Mouse (Mus musculus): ENCODE data around the gene Arid1a.

The Arid1a gene

DNA sequence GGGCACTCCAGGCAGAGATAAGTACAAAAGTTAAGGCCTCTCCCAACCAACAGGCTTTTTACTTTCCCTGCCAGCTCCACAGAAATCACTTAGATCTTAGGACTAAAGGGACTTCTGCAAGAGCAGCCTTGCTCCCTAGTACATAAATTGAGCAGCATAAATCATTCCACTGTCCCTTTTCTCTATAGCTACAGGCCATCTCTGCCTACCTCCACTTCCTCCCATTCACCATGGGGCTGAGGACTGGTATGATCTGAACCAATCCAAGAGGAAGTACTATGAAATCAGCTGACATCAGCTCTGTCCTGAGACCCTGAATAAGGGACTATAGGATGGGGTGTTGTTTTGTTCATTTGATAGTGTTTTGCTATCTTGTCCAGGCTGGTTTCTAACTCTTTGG lies 26.4 kb downstream of the Arid1a start:
- DNase-seq, result no peak

DNA sequence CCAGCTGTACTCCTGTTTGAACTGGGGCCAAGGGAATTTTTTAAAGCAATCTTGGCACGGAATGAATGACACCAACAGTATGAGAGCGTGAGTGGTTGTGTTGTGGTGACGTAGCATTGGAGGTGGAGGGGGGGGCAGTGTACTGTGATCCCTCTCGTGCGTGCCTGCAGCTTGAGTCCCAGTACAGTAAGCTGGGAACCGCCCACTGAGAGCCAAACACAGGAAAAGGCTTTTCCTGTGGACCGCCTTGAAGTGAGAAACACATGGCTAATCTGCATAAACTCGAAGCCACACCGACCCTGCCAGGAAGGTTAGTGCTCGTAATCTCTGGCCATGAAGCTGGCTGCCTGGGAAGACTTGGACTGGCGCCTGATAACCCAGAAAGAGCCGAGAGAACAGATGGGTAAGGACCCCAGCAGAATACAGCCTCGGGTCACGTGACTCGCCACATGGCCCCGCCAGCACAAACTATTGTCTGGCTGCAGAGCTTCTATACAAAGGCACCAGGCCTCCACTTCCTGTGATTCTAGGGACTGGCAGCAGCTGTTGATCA lies 27.0 kb downstream of the Arid1a start:
- DNase-seq, result peak; percentile 97

DNA sequence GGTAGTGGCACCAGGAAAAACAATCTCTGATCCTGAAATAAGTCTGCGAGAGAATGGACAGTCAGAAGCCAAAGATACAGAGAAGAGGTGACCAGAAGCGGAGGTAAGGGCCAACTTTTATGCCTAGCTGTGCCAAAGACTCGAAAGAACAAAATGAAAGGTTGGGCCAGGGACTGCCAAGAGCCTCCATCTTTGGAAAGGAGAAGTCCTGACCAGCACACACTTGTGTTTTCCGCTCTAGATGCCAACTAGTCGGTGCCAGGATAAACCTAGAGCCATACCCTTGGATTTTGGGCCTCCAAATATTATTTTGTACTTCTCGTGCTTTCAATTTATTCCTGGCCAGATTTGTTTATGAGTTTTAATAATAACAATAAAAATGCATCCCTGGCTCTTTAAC lies 27.6 kb downstream of the Arid1a start:
- DNase-seq, result no peak

DNA sequence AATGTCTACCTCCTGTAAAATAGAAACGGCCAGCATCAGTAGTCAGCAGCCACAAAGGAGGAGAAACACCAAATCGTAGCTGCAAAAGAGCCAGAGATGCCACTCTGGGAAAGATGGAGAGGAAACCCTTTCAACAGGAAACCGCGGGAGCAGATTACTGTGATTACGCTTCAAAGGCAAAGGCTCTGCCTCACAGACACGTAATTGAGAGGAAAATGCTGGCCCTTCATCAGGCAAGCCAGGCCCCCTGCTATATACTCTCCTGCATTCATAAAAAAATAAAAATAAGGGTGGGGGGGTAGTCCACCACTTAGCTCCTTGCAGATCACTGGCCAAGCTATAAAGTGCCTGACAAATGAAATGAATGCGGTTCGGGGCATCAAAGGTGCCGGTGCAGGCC lies 28.3 kb downstream of the Arid1a start:
- DNase-seq, result no peak

DNA sequence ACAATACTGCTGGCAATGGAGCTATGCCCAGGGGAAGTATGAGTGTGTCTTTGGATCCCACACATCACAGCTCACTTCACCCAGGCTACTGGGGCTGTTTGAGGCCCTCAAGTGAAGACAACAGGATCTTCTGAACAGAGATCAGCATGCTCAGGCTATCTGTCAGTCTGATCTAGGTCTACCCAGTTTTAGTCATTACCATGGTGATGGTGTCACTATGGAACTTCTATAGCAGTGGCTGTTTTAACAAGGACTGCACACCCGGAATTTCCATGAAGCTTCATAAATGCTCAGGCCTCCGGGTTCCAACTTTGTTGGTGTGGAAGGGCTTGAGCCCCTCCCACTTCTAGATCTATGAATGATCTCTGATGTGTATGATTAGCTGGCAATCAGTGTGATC lies 30.9 kb downstream of the Arid1a start:
- DNase-seq, result no peak

DNA sequence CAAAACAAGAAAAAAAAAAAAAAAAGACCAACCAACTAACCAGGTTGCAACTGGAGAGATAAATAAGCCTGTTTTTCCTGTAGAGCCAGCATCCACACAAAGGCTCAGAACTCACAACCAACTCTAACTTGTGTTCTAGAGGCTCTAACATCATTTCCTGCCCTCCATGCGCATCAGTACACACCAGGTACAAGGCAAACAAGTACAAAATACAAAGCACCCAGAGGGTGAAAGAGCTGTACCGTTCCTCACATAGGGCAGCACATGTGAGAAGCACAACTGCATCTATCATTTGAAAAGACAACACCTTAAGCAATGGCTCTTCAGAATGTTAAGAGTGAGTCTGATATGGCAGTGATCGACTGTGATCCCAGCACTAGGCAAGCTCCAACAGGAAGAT lies 36.8 kb downstream of the Arid1a start:
- no peak for DNase-seq

DNA sequence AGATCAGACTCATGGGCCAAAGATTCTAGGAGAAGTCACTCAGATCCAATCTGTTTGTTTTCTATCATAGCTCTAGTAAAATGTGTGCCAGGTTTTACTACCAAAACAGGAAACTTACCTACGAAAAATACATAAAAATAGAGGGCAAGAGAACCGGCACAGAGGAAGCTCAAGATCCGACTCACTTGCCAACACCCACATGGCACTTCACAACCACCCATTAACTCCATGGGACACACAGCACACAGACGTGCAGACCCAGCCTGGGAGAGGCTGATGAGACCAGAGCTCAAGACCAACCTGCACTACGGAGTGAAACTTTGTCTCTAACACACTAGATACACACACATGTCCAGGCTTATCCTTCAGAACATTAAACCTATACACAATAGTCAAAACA lies 43.8 kb downstream of the Arid1a start:
- no peak for DNase-seq

DNA sequence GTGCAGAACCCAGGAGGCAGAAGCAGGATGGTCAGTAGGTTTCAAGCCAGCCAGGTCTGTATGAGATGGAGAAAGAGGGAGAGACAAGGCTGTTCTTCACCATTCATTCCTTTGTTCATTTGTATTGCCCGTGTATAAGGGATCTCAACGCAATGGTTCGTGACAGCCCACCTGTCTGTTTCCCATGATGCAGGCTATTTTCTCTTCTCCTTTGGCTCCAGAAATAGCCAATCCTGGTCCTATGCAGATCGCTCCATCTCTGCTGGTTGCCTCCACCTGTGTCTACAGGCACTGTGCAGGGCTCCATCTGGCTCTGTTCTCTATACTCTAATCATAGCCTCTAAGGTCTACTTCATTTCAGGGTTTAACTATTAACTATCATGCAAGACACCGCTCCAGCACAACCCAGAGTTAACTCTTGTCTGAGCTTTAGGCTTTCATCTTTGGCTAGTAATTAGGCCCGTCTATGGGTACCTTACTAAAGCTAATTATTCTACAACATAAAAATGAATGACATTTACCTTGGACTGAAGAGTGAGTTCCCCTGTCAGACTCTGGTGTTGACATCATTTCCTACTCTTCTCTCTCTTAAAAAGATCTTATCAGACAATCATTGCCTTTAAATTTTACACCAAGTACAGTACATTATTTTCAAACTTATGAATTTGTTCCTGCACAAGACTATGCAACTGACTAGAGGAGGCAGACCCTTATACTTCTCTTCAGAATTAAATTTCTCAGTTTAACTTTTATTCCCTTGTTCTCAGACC lies 45.1 kb downstream of the Arid1a start:
- DNase-seq, result no peak

DNA sequence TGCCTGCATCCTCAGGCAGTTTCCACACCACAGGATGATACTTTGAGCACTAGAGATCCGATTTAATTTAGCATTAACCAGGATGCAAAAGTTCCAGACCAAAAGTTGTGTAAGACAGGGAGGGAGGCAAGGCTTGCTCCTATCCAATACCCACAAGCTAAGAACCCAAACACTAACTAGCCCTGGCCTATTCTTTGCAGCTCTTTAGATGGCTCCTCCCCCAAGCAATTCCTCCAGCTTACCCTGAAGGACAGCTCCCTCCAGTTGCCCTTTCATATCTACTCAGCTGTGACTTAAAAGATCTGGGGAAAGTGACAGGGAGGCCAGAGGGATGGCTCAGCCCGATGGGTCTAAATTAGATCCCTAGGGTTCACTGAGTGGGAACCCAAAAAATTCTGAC lies 47.2 kb downstream of the Arid1a start:
- DNase-seq, result no peak

DNA sequence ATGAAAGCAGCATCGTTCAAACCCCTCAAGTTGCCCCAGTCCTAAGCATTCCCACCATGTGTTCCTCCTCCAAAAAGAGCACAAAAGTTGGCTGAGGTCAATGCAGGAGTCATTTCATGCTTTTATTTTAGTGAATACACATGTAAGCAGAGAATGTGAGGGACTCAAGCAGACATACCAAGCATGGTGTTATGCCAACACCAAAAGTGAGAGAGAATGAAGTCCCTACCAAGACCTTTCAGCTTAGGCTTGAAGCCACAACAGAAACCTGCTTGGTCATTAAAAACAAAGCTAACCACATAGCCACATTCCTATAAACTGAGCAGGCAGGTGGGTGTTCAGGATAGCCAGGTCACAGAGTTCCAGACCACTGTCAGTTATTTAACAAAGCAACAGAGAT lies 49.1 kb downstream of the Arid1a start:
- DNase-seq, result no peak

DNA sequence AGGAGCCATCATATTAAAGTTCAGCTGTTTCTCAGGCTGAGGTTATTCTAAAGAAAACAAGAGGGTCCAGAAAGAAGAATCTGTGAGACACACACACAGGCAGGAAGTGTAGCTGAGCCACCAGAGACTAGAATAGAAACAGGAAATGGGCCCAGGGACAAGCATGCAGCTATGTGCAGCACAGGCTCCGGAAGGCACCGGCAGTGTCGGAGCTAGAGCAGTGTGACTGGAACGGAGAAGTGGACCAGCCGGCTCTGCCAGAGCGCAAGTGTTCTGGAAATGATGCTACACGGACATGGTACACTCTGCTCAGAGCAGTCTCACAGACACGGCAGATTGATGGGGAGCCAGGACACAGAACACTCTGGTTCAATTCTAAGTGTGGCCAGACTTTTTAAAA lies 49.6 kb downstream of the Arid1a start:
- DNase-seq, result peak; percentile 93

DNA sequence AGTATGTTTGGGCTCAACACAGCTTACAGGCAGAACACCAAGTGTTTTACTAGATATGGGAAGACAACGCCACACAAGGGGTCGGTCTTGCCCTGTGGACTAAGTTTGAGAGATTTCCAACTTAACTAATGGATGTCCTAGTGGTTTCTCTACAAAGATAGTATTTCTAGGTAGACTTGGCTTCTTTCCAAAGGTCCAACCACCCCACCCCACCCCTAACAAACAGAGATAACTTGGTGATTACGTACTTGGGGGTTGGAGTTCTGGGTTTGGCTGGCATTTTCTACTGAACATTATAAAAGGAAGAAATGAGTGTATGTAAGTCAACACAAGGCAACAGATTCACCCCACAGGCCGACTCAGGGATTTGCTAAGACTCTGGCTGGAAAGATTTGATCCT lies 51.5 kb downstream of the Arid1a start:
- no peak for DNase-seq

DNA sequence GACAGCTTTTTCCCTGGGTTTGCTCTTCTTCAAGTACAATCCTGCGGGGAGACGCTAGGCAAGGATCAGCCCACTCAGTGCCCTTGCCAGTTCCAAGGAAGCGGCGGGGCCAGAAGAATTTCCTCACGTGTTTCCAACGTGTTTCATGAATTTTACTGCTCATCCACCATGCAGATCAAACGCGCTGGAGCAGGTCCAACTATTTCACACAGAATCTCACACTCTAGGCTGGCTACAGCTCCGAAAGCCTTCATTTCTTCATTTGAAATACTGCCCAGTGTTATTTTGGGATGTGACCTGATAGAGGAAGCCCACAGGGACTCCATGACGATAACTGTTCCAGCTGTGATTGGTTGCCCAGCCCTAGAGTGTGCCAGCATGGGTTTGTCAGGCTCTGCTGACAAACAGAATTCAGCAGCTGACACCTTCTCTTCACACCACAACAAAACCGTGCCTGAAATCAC lies 55.6 kb downstream of the Arid1a start:
- DNase-seq, result peak; percentile 83

DNA sequence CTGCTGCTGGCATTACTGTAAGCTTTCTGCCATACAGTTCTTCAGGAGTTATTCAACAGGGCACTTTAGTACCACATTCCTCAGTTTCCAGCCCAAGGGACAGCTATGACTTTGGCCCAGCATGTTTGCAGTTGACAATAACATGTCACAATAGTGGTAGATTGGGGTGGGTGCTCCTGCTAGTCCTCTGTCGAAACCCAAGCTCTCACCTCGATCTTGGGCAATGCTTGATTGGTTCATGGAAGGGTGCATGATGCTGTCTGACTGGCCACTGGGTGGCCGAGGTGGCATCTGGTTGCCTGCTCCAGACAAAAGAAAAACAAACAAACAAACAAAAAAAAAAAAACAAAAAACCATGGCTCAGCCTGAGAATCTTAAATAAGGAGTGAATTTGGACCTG lies 61.2 kb downstream of the Arid1a start:
- no peak for DNase-seq

DNA sequence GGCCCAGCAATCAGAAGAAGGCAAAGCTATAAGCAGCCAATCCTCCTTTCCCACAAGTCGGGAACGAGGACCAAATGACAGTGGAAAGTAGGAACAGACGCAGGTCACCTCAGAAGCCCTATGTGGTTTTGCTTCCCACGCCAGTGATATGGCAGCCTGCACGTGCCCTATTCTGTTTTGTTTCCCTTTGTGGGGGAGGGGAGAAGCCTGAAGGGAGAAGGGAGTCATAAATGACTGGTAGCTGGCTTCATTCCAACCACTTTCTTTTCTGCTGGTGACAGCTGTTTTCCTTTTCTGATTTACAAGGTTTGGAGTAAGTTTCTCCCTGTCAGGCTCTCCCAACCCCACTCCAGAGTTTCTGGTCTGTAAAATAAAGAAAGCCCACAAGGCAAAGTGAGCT lies 66.3 kb downstream of the Arid1a start:
- peak; percentile 56 for DNase-seq

DNA sequence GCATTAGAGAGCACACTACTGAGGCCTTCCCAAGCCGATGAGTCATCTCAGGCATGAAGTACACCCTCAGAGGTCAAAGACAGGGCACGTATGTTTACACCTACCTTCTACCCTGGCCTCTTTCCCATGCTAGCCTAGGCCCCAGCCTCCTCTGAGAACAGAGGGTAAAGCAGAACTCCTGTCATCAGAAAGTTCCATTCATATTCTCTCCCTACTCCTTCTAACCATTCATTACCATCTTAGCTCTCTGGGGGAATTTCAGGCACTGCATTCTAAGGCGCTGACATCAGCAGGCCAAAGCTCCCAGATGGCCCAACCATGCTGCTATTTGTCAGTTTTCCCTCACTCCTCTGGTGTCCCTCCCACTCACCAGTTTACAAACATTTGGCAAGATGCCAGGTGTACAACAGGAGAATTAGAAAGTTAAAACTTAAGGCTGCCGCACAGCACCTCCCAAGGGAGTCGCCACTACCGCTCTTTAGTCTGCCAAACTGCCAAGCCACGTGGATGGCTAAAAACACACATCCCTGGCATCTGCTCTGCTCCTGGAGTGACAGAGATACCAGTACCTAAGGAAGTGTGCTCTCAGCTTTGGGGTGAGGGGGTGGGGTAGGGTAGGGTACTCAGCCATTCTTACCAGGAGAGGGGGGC lies 68.0 kb downstream of the Arid1a start:
- peak; percentile 66 for DNase-seq

DNA sequence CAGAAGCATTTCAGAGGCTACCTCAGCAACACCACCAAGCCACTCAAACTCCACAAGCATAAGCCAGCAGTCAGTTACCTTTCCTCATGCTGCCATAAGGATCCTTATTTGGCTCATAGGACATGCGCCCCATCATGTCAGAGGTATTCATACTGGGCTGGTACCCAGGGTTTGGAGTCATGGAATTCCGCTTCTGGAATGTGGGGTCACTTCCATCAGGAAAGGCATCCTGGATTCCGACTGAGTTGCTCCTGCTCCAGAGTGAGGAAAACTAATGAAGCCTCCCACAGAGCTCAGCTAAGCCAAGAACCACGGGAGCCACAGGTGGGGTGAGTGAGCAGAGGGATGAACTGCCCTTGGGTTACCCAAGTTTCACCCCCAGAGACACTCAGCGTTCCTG lies 69.4 kb downstream of the Arid1a start:
- DNase-seq, result no peak

DNA sequence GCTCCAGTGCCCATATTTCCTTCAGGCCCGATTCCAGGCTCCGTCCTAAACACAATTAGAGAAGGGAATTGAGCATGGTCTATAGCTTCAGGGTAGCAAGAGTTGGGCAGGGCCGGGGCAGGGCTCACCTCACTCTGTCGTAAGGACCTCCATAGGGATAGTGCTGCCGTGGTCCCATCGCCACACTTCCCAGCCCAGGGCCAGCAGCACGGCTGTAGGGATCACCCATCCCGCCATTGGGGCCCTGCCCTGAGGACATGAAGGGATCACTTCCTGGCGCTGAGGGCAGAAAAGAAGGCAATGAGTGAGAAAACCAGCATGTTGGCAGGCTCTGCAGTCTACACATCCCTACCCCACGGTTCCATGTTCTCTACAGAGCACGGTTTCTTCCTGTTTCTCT lies 70.1 kb downstream of the Arid1a start:
- no peak for DNase-seq

DNA sequence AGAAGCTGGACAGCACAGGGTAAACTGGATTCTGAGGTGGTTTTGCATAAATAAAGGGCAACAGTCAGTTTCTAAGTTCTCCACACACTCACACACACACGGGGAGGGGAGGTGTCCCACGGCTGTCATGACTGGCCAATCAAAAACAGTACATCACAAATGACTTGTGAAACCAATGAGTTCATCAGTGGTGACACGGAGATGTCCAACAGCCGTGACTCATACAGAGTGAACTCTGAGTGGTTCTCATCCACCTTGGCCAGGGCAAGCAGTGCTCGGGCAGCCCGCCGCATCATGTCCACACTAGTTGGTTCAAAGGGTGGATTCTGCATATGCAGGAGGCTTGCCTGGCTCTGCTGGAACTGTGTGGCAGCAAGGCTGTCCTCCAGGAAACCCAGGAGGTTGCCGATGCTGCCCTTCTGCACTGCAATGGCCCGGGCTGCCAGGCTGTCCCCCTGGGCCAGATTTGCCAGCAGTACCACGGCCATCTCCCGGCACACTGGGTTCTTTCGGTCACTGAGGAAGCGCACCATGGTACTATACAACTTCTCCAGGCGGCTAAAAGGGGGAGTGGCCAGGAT lies 76.3 kb downstream of the Arid1a start:
- DNase-seq, result no peak

DNA sequence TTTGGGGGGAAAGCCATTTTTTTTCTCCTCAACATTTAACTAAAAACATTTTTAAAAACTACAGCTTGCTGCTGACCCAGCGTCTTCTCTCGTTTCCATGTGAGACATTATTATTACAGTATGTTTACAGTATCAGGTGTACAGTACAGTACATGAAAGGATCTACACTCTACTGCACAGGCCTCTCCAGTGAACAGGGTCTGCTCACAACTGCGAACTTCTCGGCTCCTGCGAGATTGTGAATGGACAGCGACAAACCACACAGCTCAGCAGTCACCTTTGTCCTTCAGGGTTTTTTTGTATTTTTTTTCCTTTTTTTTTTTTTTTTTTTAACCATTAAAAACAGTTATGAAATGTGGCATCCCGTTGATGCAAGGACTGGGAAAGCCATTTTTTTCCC lies 76.9 kb downstream of the Arid1a start:
- no peak for DNase-seq

DNA sequence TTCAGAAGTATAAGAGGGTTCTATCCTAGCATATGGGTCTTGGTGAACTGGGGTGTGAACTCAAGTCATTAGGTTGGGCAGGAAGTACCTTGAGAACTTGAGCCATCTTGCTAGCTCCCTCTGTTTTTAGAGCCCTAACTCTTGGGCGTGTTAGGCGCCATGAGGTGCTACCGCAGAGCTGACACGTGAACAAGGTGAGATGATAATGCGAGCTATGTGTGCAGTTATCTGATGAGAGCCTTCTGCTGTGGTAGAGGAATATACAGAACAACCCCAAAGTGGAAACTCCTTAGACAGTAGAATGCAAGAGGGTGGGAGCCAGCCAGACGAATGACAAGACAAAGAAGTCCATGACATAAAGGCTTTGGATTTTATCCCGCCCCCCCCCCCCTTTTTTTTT lies 79.3 kb downstream of the Arid1a start:
- no peak for DNase-seq

DNA sequence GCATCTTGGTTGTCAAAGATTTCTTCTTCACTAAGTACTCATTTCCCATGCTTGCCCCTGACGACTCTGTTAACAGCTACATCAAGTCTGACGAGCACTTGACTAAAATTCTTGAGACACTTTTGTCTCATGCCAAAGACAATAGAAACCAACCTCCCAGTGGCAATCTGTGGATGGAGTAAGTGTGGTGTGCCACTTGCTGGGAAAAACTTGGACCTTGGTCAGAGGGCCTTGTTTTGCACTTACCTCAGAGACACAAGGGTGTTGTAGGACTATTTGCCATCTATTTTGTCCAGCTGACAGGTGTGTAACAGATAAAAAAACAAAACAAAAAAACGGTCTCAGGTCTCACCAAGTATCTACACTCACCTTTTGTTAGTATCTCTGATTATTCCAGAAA lies 80.4 kb downstream of the Arid1a start:
- DNase-seq, result peak; percentile 33

DNA sequence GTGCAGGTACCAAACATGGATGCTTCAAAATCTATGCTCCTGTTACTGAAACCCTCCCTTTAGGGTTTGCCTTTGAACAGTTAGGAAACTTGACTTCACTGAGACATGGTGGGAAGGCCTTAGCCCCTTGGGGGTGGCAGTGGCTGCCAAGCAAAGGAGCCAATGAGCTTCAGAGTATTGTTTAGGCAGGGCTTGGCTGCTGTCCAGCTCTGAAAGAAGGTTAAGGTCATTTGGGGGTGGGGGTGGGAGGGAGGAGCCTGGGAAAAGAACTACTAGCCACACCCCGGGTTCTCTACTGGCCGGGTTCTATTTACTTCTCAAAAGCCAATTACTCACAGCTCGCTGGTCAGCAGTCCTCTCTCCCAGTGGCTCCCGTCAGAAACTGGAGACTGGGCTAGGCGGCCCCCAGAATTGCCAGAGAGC lies 81.0 kb downstream of the Arid1a start:
- peak; percentile 87 for DNase-seq

DNA sequence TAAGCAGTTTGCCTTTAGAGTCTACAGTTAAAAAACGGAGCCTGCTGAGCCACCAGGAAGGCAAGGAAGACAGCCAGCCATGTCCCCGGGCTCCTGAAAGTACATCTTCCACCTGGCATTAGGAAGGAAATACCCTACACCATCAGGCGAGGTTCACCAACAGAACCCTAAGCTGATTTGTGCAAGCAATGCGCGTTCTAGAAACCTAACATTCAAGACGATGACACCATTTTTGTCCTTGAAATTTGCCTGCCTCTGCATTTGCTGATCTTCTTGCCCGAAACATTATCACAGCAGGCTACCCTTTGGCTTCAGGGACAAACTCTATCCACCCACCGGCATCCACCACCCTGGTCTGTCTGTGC lies 82.3 kb downstream of the Arid1a start:
- DNase-seq, result no peak

Measured in lung, postnatal 36 days (tissue).